In genomic region chr16:30262664-30263063, GRCm38 (mm10) we compare ENCODE assay signal across 8 mouse cellular contexts. TPM values are rescaled to one million over a fixed set of nuclear protein-coding genes. Genes with fewer than 3 reads are reported as not detected.
DNase-seq lines count a peak whose midpoint lies in the region; ATAC-seq and TF ChIP-seq lines count a peak whose summit lies in the region.

No protein-coding gene starts in this region.

- no peaks in the 10 kb centered on the region for H3K9me3 ChIP-seq in embryonic facial prominence, embryonic 11.5 days (replicated peaks; ENCODE audit: control insufficient read depth, low read length)

- 0% methylated on average over 2 of the region's 2 CpGs for WGBS in embryonic facial prominence, embryonic 11.5 days
- WGBS in lung, adult 2 months = 1% methylated on average over 2 of the region's 2 CpGs

- no peaks in the 10 kb centered on the region for H3K27me3 ChIP-seq in embryonic facial prominence, embryonic 11.5 days (ENCODE audit: control insufficient read depth, insufficient read depth, low read length)

- TF ChIP-seq POLR2A in lung, adult 2 months (IDR thresholded peaks at IDR 0.05; ENCODE audit: borderline replicate concordance, extremely low read depth, low read depth, low read length) = no peak

- no peak overlapping the region for H3K4me3 ChIP-seq in embryonic facial prominence, embryonic 11.5 days (ENCODE audit: low read depth, low read length)
- H3K4me3 ChIP-seq in lung, adult 2 months (replicated peaks; ENCODE audit: extremely low read depth, low read depth, low read length) = no peak overlapping the region

- no peaks in the 10 kb centered on the region; the same call in 1 of the 2 replicates for H3K4me1 ChIP-seq in embryonic facial prominence, embryonic 11.5 days (ENCODE audit: control insufficient read depth, insufficient read depth, low read length)
- H3K4me1 ChIP-seq in lung, adult 2 months (ENCODE audit: control insufficient read depth, insufficient read depth, low read length) = no peaks in the 10 kb centered on the region

- TF ChIP-seq CTCF in lung, adult 2 months (IDR thresholded peaks at IDR 0.05; ENCODE audit: insufficient read depth, low read length) = peak; percentile 88

- peak; percentile 47 for DNase-seq in ovary, postnatal 14 days (ENCODE audit: low spot score)
- DNase-seq in ovary, postnatal 10 days (ENCODE audit: low spot score) = no peak
- DNase-seq in adrenal gland, postnatal 14 days = peak; percentile 82
- DNase-seq in embryonic facial prominence, embryonic 11.5 days (ENCODE audit: low spot score) = peak; percentile 86
- peak; percentile 74 for DNase-seq in kidney, adult 9 months
- peak; percentile 69 for DNase-seq in lung, adult 2 months
- peak; percentile 31 for DNase-seq in right cerebral cortex, postnatal 25 days
- peak; percentile 64 for DNase-seq in yolk sac, embryonic 10.5 days (ENCODE audit: low spot score)

- no peak overlapping the region for H3K4me2 ChIP-seq in embryonic facial prominence, embryonic 11.5 days (ENCODE audit: low read depth, low read length)

- H3K9ac ChIP-seq in embryonic facial prominence, embryonic 11.5 days (replicated peaks; ENCODE audit: low read length) = no peak overlapping the region

- H3K27ac ChIP-seq in embryonic facial prominence, embryonic 11.5 days (replicated peaks; ENCODE audit: low read depth, low read length) = no peak overlapping the region

- no peaks in the 10 kb centered on the region for H3K36me3 ChIP-seq in embryonic facial prominence, embryonic 11.5 days (replicated peaks; ENCODE audit: control insufficient read depth, insufficient read depth, low read depth, low read length)

- ATAC-seq in embryonic facial prominence, embryonic 11.5 days (replicated peaks; ENCODE audit: insufficient number of reproducible peaks, low FRiP score, low TSS enrichment, low read depth) = no peak

RNA-seq across cellular contexts. Expression of gene Cpn2, which starts 4.6 kb away (rescaled TPM):
- total RNA-seq in adrenal gland, postnatal 14 days (2021) = 7.5 and 28.6 TPM in 2 replicates
- not detected in 2 replicates for polyA plus RNA-seq in embryonic facial prominence, embryonic 11.5 days (2014; fragmentation: Nextera tagmentation; extraction: Ambion mirVana)
- polyA plus RNA-seq in lung, adult 2 months (2012; rRNA removed) = 0.34 and 1.0 TPM in 2 replicates

RNA-seq across cellular contexts. Expression of gene Lrrc15, which starts 20.4 kb away (rescaled TPM):
- total RNA-seq in adrenal gland, postnatal 14 days (2021) = 0.15 TPM in 2 replicates
- 0.72 and 1.3 TPM in 2 replicates for polyA plus RNA-seq in embryonic facial prominence, embryonic 11.5 days (2014; fragmentation: Nextera tagmentation; extraction: Ambion mirVana)
- polyA plus RNA-seq in lung, adult 2 months (2012; rRNA removed) = 0.03 and 0.04 TPM in 2 replicates

RNA-seq across cellular contexts. Expression of gene Gp5, which starts 47.9 kb away (rescaled TPM):
- 0.64 and 0.78 TPM in 2 replicates for total RNA-seq in adrenal gland, postnatal 14 days (2021)
- polyA plus RNA-seq in embryonic facial prominence, embryonic 11.5 days (2014; fragmentation: Nextera tagmentation; extraction: Ambion mirVana) = 2.0 and 2.5 TPM in 2 replicates
- 4.3 and 6.5 TPM in 2 replicates for polyA plus RNA-seq in lung, adult 2 months (2012; rRNA removed)
